Mouse (Mus musculus): ENCODE results near the gene Dnajc3. TPM values are rescaled to one million over a fixed set of nuclear protein-coding genes. Genes with fewer than 3 reads are reported as not detected.

Gene Dnajc3
- polyA plus RNA-seq (2015; fragmentation: Nextera tagmentation; extraction: Ambion mirVana), result 29.7 and 32.4 TPM in 2 replicates

GRCm38 (mm10) chr14:118937533-118938492 is at the start of gene Dnajc3:
Gene Dnajc3 (plus strand): TSS chr14:118937976.
- Histone ChIP-seq H3K4me1 (replicated peaks) (peaks cover 51% of the 10 kb centered on the region), H3K36me3 (replicated peaks) (no peaks in the 10 kb centered on the region), H3K9me3 (replicated peaks) (no peaks in the 10 kb centered on the region), H3K9ac (peak within 1 kb of the TSS; percentile 98), H3K27ac (replicated peaks) (peak within 1 kb of the TSS; percentile 90), H3K27me3 (no peaks in the 10 kb centered on the region), H3K4me2 (peak within 1 kb of the TSS; percentile 97), H3K4me3 (replicated peaks) (peak within 1 kb of the TSS; percentile 99)
- peak; percentile 99 for ATAC-seq (ENCODE audit: insufficient read depth)
- WGBS (ENCODE audit: insufficient replicate concordance), result under 1% methylated on average over 121 of the region's 124 CpGs

- H3K4me3 ChIP-seq (replicated peaks), result no peak overlapping the region
- H3K9me3 ChIP-seq (replicated peaks), result no peaks in the 10 kb centered on the region
- no peaks in the 10 kb centered on the region for H3K36me3 ChIP-seq (replicated peaks)
- H3K4me2 ChIP-seq, result no peak overlapping the region
- peaks cover 3% of the 10 kb centered on the region for H3K4me1 ChIP-seq (replicated peaks)
- H3K27ac ChIP-seq (replicated peaks), result no peak overlapping the region
- 77% methylated on average over 4 of the region's 4 CpGs for WGBS (ENCODE audit: insufficient replicate concordance)
- no peaks in the 10 kb centered on the region for H3K27me3 ChIP-seq
- H3K9ac ChIP-seq, result no peak overlapping the region
- ATAC-seq (ENCODE audit: insufficient read depth), result no peak
Observed at GRCm38 (mm10) chr14:118890101-118890500, 47.7 kb upstream of the Dnajc3 start.

GRCm38 (mm10) chr14:118895228-118895627 is 42.5 kb upstream of the Dnajc3 start:
- no peaks in the 10 kb centered on the region for H3K9me3 ChIP-seq (replicated peaks)
- no peak overlapping the region for H3K4me3 ChIP-seq (replicated peaks)
- no peaks in the 10 kb centered on the region for H3K4me1 ChIP-seq (replicated peaks)
- no peak for ATAC-seq (ENCODE audit: insufficient read depth)
- no peaks in the 10 kb centered on the region for H3K36me3 ChIP-seq (replicated peaks)
- no peak overlapping the region for H3K9ac ChIP-seq
- H3K27ac ChIP-seq (replicated peaks), result no peak overlapping the region
- H3K4me2 ChIP-seq, result no peak overlapping the region
- H3K27me3 ChIP-seq, result no peaks in the 10 kb centered on the region
- 79% methylated on average over 7 of the region's 7 CpGs for WGBS (ENCODE audit: insufficient replicate concordance)

- Histone ChIP-seq H3K27ac (replicated peaks) (no peak overlapping the region), H3K9me3 (replicated peaks) (no peaks in the 10 kb centered on the region), H3K27me3 (no peaks in the 10 kb centered on the region), H3K4me3 (replicated peaks) (no peak overlapping the region), H3K36me3 (replicated peaks) (no peaks in the 10 kb centered on the region), H3K4me1 (replicated peaks) (no peaks in the 10 kb centered on the region), H3K9ac (no peak overlapping the region), H3K4me2 (no peak overlapping the region)
- 72% methylated on average over 10 of the region's 10 CpGs for WGBS (ENCODE audit: insufficient replicate concordance)
- ATAC-seq (ENCODE audit: insufficient read depth), result no peak
Observed at GRCm38 (mm10) chr14:118895655-118896054, 42.1 kb upstream of the Dnajc3 start.

GRCm38 (mm10) chr14:118899940-118900339 is 37.8 kb upstream of the Dnajc3 start:
- no peak overlapping the region for H3K4me3 ChIP-seq (replicated peaks)
- 67% methylated on average over 11 of the region's 11 CpGs for WGBS (ENCODE audit: insufficient replicate concordance)
- no peaks in the 10 kb centered on the region for H3K36me3 ChIP-seq (replicated peaks)
- no peaks in the 10 kb centered on the region for H3K9me3 ChIP-seq (replicated peaks)
- H3K27ac ChIP-seq (replicated peaks), result no peak overlapping the region
- ATAC-seq (ENCODE audit: insufficient read depth), result no peak
- no peak overlapping the region for H3K9ac ChIP-seq
- H3K27me3 ChIP-seq, result no peaks in the 10 kb centered on the region
- 0 out of 2 replicates have a peak, but pooled peaks cover 2% of the 10 kb centered on the region for H3K4me1 ChIP-seq (replicated peaks)
- no peak overlapping the region for H3K4me2 ChIP-seq

GRCm38 (mm10) chr14:118900911-118901310 is 36.9 kb upstream of the Dnajc3 start:
- 94% methylated on average over 1 of the region's 1 CpGs for WGBS (ENCODE audit: insufficient replicate concordance)
- no peaks in the 10 kb centered on the region for H3K36me3 ChIP-seq (replicated peaks)
- no peaks in the 10 kb centered on the region for H3K9me3 ChIP-seq (replicated peaks)
- H3K27ac ChIP-seq (replicated peaks), result no peak overlapping the region
- 0 out of 2 replicates have a peak, but pooled peaks cover 2% of the 10 kb centered on the region for H3K4me1 ChIP-seq (replicated peaks)
- no peaks in the 10 kb centered on the region for H3K27me3 ChIP-seq
- no peak overlapping the region for H3K4me3 ChIP-seq (replicated peaks)
- ATAC-seq (ENCODE audit: insufficient read depth), result no peak
- H3K9ac ChIP-seq, result no peak overlapping the region
- H3K4me2 ChIP-seq, result no peak overlapping the region

GRCm38 (mm10) chr14:118903397-118903796 is 34.4 kb upstream of the Dnajc3 start:
- H3K4me1 ChIP-seq (replicated peaks), result 0 out of 2 replicates have a peak, but pooled peaks cover 2% of the 10 kb centered on the region
- H3K27me3 ChIP-seq, result no peaks in the 10 kb centered on the region
- no peak for ATAC-seq (ENCODE audit: insufficient read depth)
- H3K36me3 ChIP-seq (replicated peaks), result no peaks in the 10 kb centered on the region
- no peak overlapping the region for H3K4me2 ChIP-seq
- H3K27ac ChIP-seq (replicated peaks), result no peak overlapping the region
- H3K4me3 ChIP-seq (replicated peaks), result no peak overlapping the region
- WGBS (ENCODE audit: insufficient replicate concordance), result 67% methylated on average over 3 of the region's 3 CpGs
- H3K9me3 ChIP-seq (replicated peaks), result no peaks in the 10 kb centered on the region
- H3K9ac ChIP-seq, result no peak overlapping the region

- H3K36me3 ChIP-seq (replicated peaks), result no peaks in the 10 kb centered on the region
- H3K9ac ChIP-seq, result no peak overlapping the region
- WGBS (ENCODE audit: insufficient replicate concordance), result 59% methylated on average over 6 of the region's 6 CpGs
- no peaks in the 10 kb centered on the region for H3K9me3 ChIP-seq (replicated peaks)
- H3K27ac ChIP-seq (replicated peaks), result no peak overlapping the region
- no peak for ATAC-seq (ENCODE audit: insufficient read depth)
- 0 out of 2 replicates have a peak, but pooled peaks cover 2% of the 10 kb centered on the region for H3K4me1 ChIP-seq (replicated peaks)
- no peak overlapping the region for H3K4me2 ChIP-seq
- H3K4me3 ChIP-seq (replicated peaks), result no peak overlapping the region
- no peaks in the 10 kb centered on the region for H3K27me3 ChIP-seq
Observed at GRCm38 (mm10) chr14:118903867-118904562, 33.8 kb upstream of the Dnajc3 start.

- no peak for ATAC-seq (ENCODE audit: insufficient read depth)
- Histone ChIP-seq H3K4me2 (no peak overlapping the region), H3K9me3 (replicated peaks) (no peaks in the 10 kb centered on the region), H3K27me3 (no peaks in the 10 kb centered on the region), H3K4me1 (replicated peaks) (0 out of 2 replicates have a peak, but pooled peaks cover 7% of the 10 kb centered on the region), H3K4me3 (replicated peaks) (no peak overlapping the region), H3K27ac (replicated peaks) (no peak overlapping the region), H3K36me3 (replicated peaks) (no peaks in the 10 kb centered on the region), H3K9ac (no peak overlapping the region)
- WGBS (ENCODE audit: insufficient replicate concordance), result 49% methylated on average over 8 of the region's 8 CpGs
Observed at GRCm38 (mm10) chr14:118907592-118907991, 30.2 kb upstream of the Dnajc3 start.

- Histone ChIP-seq H3K4me2 (peak overlapping the region; percentile 59), H3K27ac (replicated peaks) (no peak overlapping the region), H3K27me3 (no peaks in the 10 kb centered on the region), H3K9me3 (replicated peaks) (no peaks in the 10 kb centered on the region), H3K4me3 (replicated peaks) (no peak overlapping the region), H3K36me3 (replicated peaks) (no peaks in the 10 kb centered on the region), H3K4me1 (replicated peaks) (0 out of 2 replicates have a peak, but pooled peaks cover 10% of the 10 kb centered on the region), H3K9ac (no peak overlapping the region)
- ATAC-seq (ENCODE audit: insufficient read depth), result no peak
- 68% methylated on average over 8 of the region's 8 CpGs for WGBS (ENCODE audit: insufficient replicate concordance)
Observed at GRCm38 (mm10) chr14:118909872-118910271, 27.9 kb upstream of the Dnajc3 start.
